Mouse (Mus musculus): ENCODE measurements around the gene Gmpr2. TPM values are rescaled to one million over a fixed set of nuclear protein-coding genes. Genes with fewer than 3 reads are reported as not detected.
A peak's percentile ranks its signal among the peaks of the same experiment; 100 is the strongest.

The Gmpr2 gene
- total and polyA plus RNA-seq, 2 experiments = 9.9 to 13.1 TPM

- Histone ChIP-seq H3K4me1 (ENCODE audit: control insufficient read depth, insufficient read depth, low read length) (peaks cover 6% of the 10 kb centered on the region), H3K27me3 (ENCODE audit: control insufficient read depth, insufficient read depth, low read length) (no peaks in the 10 kb centered on the region), H3K27ac (replicated peaks; ENCODE audit: insufficient read depth, low read depth, low read length) (no peak overlapping the region), H3K4me3 (ENCODE audit: insufficient read depth, low read depth, low read length) (peak overlapping the region; percentile 77), H3K79me2 (ENCODE audit: control insufficient read depth, insufficient read depth, low read length) (no peaks in the 10 kb centered on the region), H3K9ac (ENCODE audit: low read depth, low read length) (no peak overlapping the region), H3K36me3 (ENCODE audit: control insufficient read depth, insufficient read depth, low read length) (peaks cover 23% of the 10 kb centered on the region)
- no peak for TF ChIP-seq POLR2A (IDR thresholded peaks at IDR 0.05; ENCODE audit: extremely low read depth, insufficient read depth, low read length)
- TF ChIP-seq CTCF (IDR thresholded peaks at IDR 0.05; ENCODE audit: low read depth, low read length) = no peak
- 13% methylated on average over 3 of the region's 3 CpGs for WGBS
- no peak for DNase-seq (ENCODE audit: extremely low read depth, low read depth, low spot score)
These were observed 10.4 kb downstream of the Gmpr2 start for GRCm38 (mm10) chr14:55682118-55682493.

GRCm38 (mm10) chr14:55689433-55689832, 17.7 kb downstream of the Gmpr2 start:
- 81% methylated on average over 10 of the region's 10 CpGs for WGBS
- TF ChIP-seq POLR2A (IDR thresholded peaks at IDR 0.05; ENCODE audit: extremely low read depth, insufficient read depth, low read length) (no peak), CTCF (IDR thresholded peaks at IDR 0.05; ENCODE audit: low read depth, low read length) (no peak)
- H3K79me2 ChIP-seq (ENCODE audit: control insufficient read depth, insufficient read depth, low read length) = no peaks in the 10 kb centered on the region
- DNase-seq (ENCODE audit: extremely low read depth, low read depth, low spot score) = no peak
- H3K27me3 ChIP-seq (ENCODE audit: control insufficient read depth, insufficient read depth, low read length) = no peaks in the 10 kb centered on the region
- H3K9ac ChIP-seq (ENCODE audit: low read depth, low read length) = no peak overlapping the region
- H3K36me3 ChIP-seq (ENCODE audit: control insufficient read depth, insufficient read depth, low read length) = no peaks in the 10 kb centered on the region
- no peak overlapping the region for H3K27ac ChIP-seq (replicated peaks; ENCODE audit: insufficient read depth, low read depth, low read length)
- H3K4me3 ChIP-seq (ENCODE audit: insufficient read depth, low read depth, low read length) = no peak overlapping the region
- no peaks in the 10 kb centered on the region for H3K4me1 ChIP-seq (ENCODE audit: control insufficient read depth, insufficient read depth, low read length)

- Histone ChIP-seq H3K79me2 (ENCODE audit: control insufficient read depth, insufficient read depth, low read length) (no peaks in the 10 kb centered on the region), H3K36me3 (ENCODE audit: control insufficient read depth, insufficient read depth, low read length) (no peaks in the 10 kb centered on the region), H3K4me1 (ENCODE audit: control insufficient read depth, insufficient read depth, low read length) (no peaks in the 10 kb centered on the region), H3K27ac (replicated peaks; ENCODE audit: insufficient read depth, low read depth, low read length) (peak overlapping the region; percentile 6; the same call in 1 of the 2 replicates), H3K4me3 (ENCODE audit: insufficient read depth, low read depth, low read length) (no peak overlapping the region), H3K27me3 (ENCODE audit: control insufficient read depth, insufficient read depth, low read length) (no peaks in the 10 kb centered on the region), H3K9ac (ENCODE audit: low read depth, low read length) (no peak overlapping the region)
- no peak for TF ChIP-seq POLR2A (IDR thresholded peaks at IDR 0.05; ENCODE audit: extremely low read depth, insufficient read depth, low read length)
- no peak for TF ChIP-seq CTCF (IDR thresholded peaks at IDR 0.05; ENCODE audit: low read depth, low read length)
- peak; percentile 36 for DNase-seq (ENCODE audit: extremely low read depth, low read depth, low spot score)
- 84% methylated on average over 4 of the region's 4 CpGs for WGBS
These were observed 25.5 kb downstream of the Gmpr2 start for GRCm38 (mm10) chr14:55697226-55697625.

- H3K27ac ChIP-seq (replicated peaks; ENCODE audit: insufficient read depth, low read depth, low read length) = no peak overlapping the region
- no peak overlapping the region for H3K9ac ChIP-seq (ENCODE audit: low read depth, low read length)
- no peaks in the 10 kb centered on the region for H3K4me1 ChIP-seq (ENCODE audit: control insufficient read depth, insufficient read depth, low read length)
- H3K4me3 ChIP-seq (ENCODE audit: insufficient read depth, low read depth, low read length) = no peak overlapping the region
- no peaks in the 10 kb centered on the region for H3K79me2 ChIP-seq (ENCODE audit: control insufficient read depth, insufficient read depth, low read length)
- H3K27me3 ChIP-seq (ENCODE audit: control insufficient read depth, insufficient read depth, low read length) = no peaks in the 10 kb centered on the region
- 87% methylated on average over 9 of the region's 9 CpGs for WGBS
- DNase-seq (ENCODE audit: extremely low read depth, low read depth, low spot score) = no peak
- TF ChIP-seq POLR2A (IDR thresholded peaks at IDR 0.05; ENCODE audit: extremely low read depth, insufficient read depth, low read length) (no peak), CTCF (IDR thresholded peaks at IDR 0.05; ENCODE audit: low read depth, low read length) (no peak)
- peaks cover 6% of the 10 kb centered on the region; the same call in 1 of the 2 replicates for H3K36me3 ChIP-seq (ENCODE audit: control insufficient read depth, insufficient read depth, low read length)
These were observed 29.4 kb downstream of the Gmpr2 start for GRCm38 (mm10) chr14:55701131-55701530.

GRCm38 (mm10) chr14:55702761-55703160, 31.0 kb downstream of the Gmpr2 start:
- no peaks in the 10 kb centered on the region for H3K4me1 ChIP-seq (ENCODE audit: control insufficient read depth, insufficient read depth, low read length)
- peaks cover 6% of the 10 kb centered on the region; the same call in 1 of the 2 replicates for H3K36me3 ChIP-seq (ENCODE audit: control insufficient read depth, insufficient read depth, low read length)
- H3K27me3 ChIP-seq (ENCODE audit: control insufficient read depth, insufficient read depth, low read length) = no peaks in the 10 kb centered on the region
- no peak overlapping the region for H3K4me3 ChIP-seq (ENCODE audit: insufficient read depth, low read depth, low read length)
- TF ChIP-seq POLR2A (IDR thresholded peaks at IDR 0.05; ENCODE audit: extremely low read depth, insufficient read depth, low read length) = no peak
- TF ChIP-seq CTCF (IDR thresholded peaks at IDR 0.05; ENCODE audit: low read depth, low read length) = no peak
- H3K79me2 ChIP-seq (ENCODE audit: control insufficient read depth, insufficient read depth, low read length) = no peaks in the 10 kb centered on the region
- H3K9ac ChIP-seq (ENCODE audit: low read depth, low read length) = no peak overlapping the region
- no peak for DNase-seq (ENCODE audit: extremely low read depth, low read depth, low spot score)
- no peak overlapping the region for H3K27ac ChIP-seq (replicated peaks; ENCODE audit: insufficient read depth, low read depth, low read length)
- WGBS = 86% methylated on average over 6 of the region's 6 CpGs

GRCm38 (mm10) chr14:55706051-55706600, 34.4 kb downstream of the Gmpr2 start:
- TF ChIP-seq CTCF (IDR thresholded peaks at IDR 0.05; ENCODE audit: low read depth, low read length) (no peak), POLR2A (IDR thresholded peaks at IDR 0.05; ENCODE audit: extremely low read depth, insufficient read depth, low read length) (no peak)
- 75% methylated on average over 8 of the region's 8 CpGs for WGBS
- no peak for DNase-seq (ENCODE audit: extremely low read depth, low read depth, low spot score)
- Histone ChIP-seq H3K27me3 (ENCODE audit: control insufficient read depth, insufficient read depth, low read length) (no peaks in the 10 kb centered on the region), H3K4me1 (ENCODE audit: control insufficient read depth, insufficient read depth, low read length) (no peaks in the 10 kb centered on the region; the same call in 1 of the 2 replicates), H3K9ac (ENCODE audit: low read depth, low read length) (no peak overlapping the region), H3K79me2 (ENCODE audit: control insufficient read depth, insufficient read depth, low read length) (no peaks in the 10 kb centered on the region), H3K27ac (replicated peaks; ENCODE audit: insufficient read depth, low read depth, low read length) (no peak overlapping the region), H3K36me3 (ENCODE audit: control insufficient read depth, insufficient read depth, low read length) (peaks cover 9% of the 10 kb centered on the region; the same call in 1 of the 2 replicates), H3K4me3 (ENCODE audit: insufficient read depth, low read depth, low read length) (no peak overlapping the region)

Data from liver, adult 2 months (tissue).